Mouse (Mus musculus) kidney, embryonic 16.5 days (tissue): Measurements from ENCODE around the gene Zfand3. TPM values are rescaled to one million over a fixed set of nuclear protein-coding genes. Genes with fewer than 3 reads are reported as not detected.

ENCODE experiments used
- ATAC-seq: fragments of 200-750 bp; cut with Nextera tagmentation; 2 replicates; pipeline ENCODE4 v1.8.0; 2017; ENCODE audit warnings: moderate TSS enrichment; ENCODE audit not compliant: low FRiP score, low TSS enrichment
- H3K27ac ChIP-seq: fragments of 300-500 bp; sonication (generic); 2 replicates; pipeline ENCODE4 v1.5.1; 2014; ENCODE audit warnings: low read length
- H3K27me3 ChIP-seq: fragments of 300-500 bp; sonication (generic); 2 replicates; pipeline ENCODE4 v1.6.1; 2014; ENCODE audit warnings: low read length, control low read depth, mixed read lengths; ENCODE audit not compliant: insufficient read depth
- H3K36me3 ChIP-seq: fragments of 300-500 bp; sonication (generic); 2 replicates; pipeline ENCODE4 v1.6.1; 2014; ENCODE audit warnings: low read length, control low read depth, mixed read lengths; ENCODE audit not compliant: insufficient read depth
- H3K4me1 ChIP-seq: fragments of 300-500 bp; sonication (generic); 2 replicates; pipeline ENCODE4 v1.6.1; 2014; ENCODE audit warnings: low read length, control low read depth, mixed read lengths; ENCODE audit not compliant: insufficient read depth
- H3K4me2 ChIP-seq: fragments of 300-500 bp; sonication (generic); replicated peaks from 2 replicates; pipeline ENCODE4 v1.6.1; 2014; ENCODE audit warnings: low read depth, low read length
- H3K4me3 ChIP-seq: fragments of 300-500 bp; sonication (generic); 2 replicates; pipeline ENCODE4 v1.5.1; 2014; ENCODE audit warnings: mild to moderate bottlenecking, low read length
- H3K9ac ChIP-seq: fragments of 300-500 bp; sonication (generic); replicated peaks from 2 replicates; pipeline ENCODE4 v1.6.1; 2014; ENCODE audit warnings: low read length
- H3K9me3 ChIP-seq: fragments of 300-500 bp; sonication (generic); 2 replicates; pipeline ENCODE4 v1.6.1; 2016; ENCODE audit warnings: low read length, control low read depth
- WGBS: fragments of 180-500 bp; shearing (Covaris S2); extraction: QIAGEN DNeasy Blood & Tissue Kit; methylation state at CpG from one replicate; pipeline ENCODE4 v1.1.7; 2014; 5-methylcytosine and 5-hydroxymethylcytosine counted together
- polyA plus RNA-seq: library from polyadenylated mRNA; unstranded; fragments of >200 nt; fragmentation: Nextera tagmentation; extraction: Ambion mirVana; gene quantifications from 2 replicates; pipeline ENCODE4 v1.2.1, GENCODE M21; 2015

The Zfand3 gene
- polyA plus RNA-seq, 1 experiment from 2014 or later = 62.0 TPM

DNA sequence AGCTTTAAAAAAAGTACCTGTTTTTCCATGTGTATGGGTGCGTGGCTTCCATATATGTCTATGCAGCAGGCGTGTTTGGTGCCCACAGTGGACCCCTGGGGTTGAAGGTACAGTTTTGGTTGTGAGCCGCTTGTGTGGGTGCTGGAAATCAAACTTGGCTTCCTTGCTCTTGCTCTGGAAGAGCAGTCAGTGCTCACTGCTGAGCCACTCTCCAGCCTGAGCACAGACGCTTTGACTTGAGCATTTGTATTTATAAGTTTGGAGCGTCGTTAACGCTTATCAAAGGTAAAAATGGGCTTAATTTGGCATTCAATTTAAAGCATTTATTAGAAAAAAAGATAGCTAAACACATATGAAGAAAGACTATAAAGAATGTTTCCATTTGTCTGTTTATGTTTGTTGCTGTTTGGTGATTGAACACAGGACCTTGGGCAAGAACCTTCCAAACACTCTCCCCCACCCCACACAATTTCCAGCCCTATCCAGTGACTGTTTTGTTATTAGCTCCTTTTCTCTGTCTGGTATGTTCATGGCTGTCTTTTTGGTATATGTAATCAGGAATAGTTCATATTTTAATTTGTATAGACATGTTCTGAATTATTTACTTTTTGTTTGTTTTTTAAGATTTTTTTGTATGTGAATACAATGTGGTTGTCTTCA is 38.8 kb downstream of the Zfand3 start:
- Histone ChIP-seq H3K4me3 (no peak overlapping the region), H3K4me2 (no peak overlapping the region), H3K9me3 (no peaks in the 10 kb centered on the region), H3K9ac (no peak overlapping the region), H3K4me1 (peaks cover 22% of the 10 kb centered on the region; the same call in 1 of the 2 replicates), H3K36me3 (no peaks in the 10 kb centered on the region), H3K27me3 (no peaks in the 10 kb centered on the region), H3K27ac (no peak overlapping the region)
- no peak for ATAC-seq
- 90% methylated on average over 7 of the region's 7 CpGs for WGBS

DNA sequence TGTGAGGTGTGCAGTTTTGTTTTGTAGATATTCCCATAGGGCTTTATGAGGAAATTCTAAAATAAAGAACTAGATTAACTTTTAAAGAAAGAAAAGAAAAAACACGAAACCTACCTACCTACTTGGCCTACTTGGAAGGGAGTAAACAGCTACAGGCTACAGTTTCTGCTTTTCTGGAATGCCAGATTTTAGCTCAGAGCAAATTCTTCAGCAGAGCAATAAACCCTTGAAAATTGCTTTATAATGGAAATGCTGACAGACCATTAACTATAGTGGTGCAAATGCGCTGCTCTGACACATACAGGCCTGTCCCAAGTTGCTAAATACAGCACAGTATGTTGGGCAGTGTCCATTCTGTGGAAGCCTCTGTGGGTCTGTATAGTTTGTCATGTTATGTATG is 40.6 kb downstream of the Zfand3 start:
- no peaks in the 10 kb centered on the region for H3K27me3 ChIP-seq
- 61% methylated on average over 2 of the region's 2 CpGs for WGBS
- ATAC-seq = no peak
- H3K4me2 ChIP-seq = no peak overlapping the region
- no peak overlapping the region for H3K9ac ChIP-seq
- H3K4me3 ChIP-seq = no peak overlapping the region
- no peak overlapping the region for H3K27ac ChIP-seq
- no peaks in the 10 kb centered on the region for H3K36me3 ChIP-seq
- no peaks in the 10 kb centered on the region for H3K9me3 ChIP-seq
- peaks cover 26% of the 10 kb centered on the region; the same call in 1 of the 2 replicates for H3K4me1 ChIP-seq

DNA sequence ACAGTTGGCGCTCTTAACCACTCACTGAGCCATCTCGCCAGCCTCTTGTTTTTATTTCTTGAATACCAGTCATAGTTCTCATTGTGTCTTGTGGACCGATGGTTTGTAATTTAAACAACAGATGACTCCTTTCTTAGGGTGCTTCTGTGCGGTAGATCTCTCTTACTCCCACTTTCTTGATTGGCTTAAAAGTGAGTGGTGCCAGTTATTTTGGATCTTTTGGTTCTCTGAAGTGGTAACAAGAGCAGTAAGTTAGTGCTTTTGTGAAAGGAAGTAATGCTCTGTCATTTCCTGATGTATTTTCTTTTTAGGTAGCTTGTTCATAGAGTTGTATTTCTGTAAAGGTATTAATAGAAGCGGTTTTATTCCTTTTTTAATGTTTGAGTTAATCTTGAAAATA is 42.1 kb downstream of the Zfand3 start:
- no peaks in the 10 kb centered on the region for H3K9me3 ChIP-seq
- H3K36me3 ChIP-seq = no peaks in the 10 kb centered on the region
- H3K4me1 ChIP-seq = peaks cover 27% of the 10 kb centered on the region; the same call in 1 of the 2 replicates
- no peak overlapping the region for H3K4me3 ChIP-seq
- no peaks in the 10 kb centered on the region for H3K27me3 ChIP-seq
- H3K9ac ChIP-seq = no peak overlapping the region
- 92% methylated on average over 5 of the region's 5 CpGs for WGBS
- H3K27ac ChIP-seq = no peak overlapping the region
- ATAC-seq = no peak
- no peak overlapping the region for H3K4me2 ChIP-seq

DNA sequence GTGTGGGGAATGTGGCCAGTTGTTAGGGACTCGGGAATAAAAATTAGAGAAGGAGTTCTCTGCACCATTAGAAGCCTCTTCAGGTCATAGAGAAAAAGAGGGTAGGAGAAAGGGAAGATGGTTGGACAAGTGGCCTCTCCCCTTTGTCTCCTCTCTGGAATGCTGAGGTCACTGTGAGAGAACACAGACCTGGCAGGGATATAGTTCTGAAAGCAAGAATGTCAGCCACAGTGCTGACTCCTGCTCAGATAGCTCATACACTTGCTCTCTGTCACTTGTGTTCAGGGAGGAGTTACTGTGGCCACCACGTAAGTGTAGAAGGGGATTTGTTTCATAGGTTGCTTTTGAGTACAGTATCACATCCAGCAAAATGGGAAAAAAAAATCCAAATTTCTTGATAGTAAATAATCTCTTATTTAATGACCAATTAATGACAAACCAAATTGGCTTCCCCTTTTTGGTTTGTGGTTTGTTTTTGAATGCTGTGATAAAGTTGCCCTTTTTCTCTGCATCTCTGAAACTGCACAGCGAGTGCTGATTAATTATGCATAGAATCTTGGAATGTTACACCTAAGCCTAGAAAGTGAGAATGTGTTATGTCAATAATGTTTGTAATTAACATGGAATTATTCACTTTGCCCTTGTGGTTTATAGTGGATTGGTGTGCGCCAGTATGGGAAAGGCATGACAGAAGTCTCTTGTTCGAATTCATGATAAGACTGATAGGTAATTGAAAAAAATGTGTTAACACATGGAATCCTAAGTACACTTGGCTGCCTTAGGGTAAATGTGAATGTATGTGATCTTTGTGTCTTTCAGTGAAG is 47.2 kb downstream of the Zfand3 start:
- 89% methylated on average over 5 of the region's 5 CpGs for WGBS
- H3K4me2 ChIP-seq = no peak overlapping the region

DNA sequence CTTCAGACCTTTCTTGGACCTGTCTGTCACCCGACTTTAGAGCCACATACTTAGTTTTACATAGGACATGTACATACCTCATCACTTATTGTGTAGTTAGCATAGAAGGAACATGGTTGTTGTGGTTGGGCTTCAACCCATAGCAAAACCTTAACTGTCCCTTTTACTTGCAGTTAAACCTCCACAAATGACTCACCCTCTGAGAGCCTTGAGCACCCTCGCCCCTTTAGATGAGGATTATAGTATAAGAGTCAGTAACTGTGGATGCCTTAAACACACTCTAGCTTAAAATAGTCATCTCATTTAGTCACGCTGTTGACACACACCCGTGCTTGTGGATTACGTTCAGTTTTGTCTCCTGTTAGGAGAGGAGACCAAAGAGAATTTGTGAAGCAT is 47.8 kb downstream of the Zfand3 start:
- Histone ChIP-seq H3K9me3 (no peaks in the 10 kb centered on the region), H3K4me2 (no peak overlapping the region), H3K9ac (no peak overlapping the region), H3K27ac (no peak overlapping the region), H3K27me3 (no peaks in the 10 kb centered on the region), H3K4me1 (peaks cover 16% of the 10 kb centered on the region; the same call in 1 of the 2 replicates), H3K4me3 (no peak overlapping the region), H3K36me3 (peaks cover 5% of the 10 kb centered on the region; the same call in 1 of the 2 replicates)
- ATAC-seq = no peak
- 92% methylated on average over 5 of the region's 5 CpGs for WGBS

More for the DNA sequence above, 47.2 kb downstream of the Zfand3 start:
- Histone ChIP-seq H3K27me3 (no peaks in the 10 kb centered on the region), H3K9ac (no peak overlapping the region), H3K4me3 (no peak overlapping the region), H3K27ac (no peak overlapping the region), H3K4me1 (peaks cover 16% of the 10 kb centered on the region; the same call in 1 of the 2 replicates), H3K36me3 (peaks cover 5% of the 10 kb centered on the region; the same call in 1 of the 2 replicates), H3K9me3 (no peaks in the 10 kb centered on the region)
- ATAC-seq = no peak

DNA sequence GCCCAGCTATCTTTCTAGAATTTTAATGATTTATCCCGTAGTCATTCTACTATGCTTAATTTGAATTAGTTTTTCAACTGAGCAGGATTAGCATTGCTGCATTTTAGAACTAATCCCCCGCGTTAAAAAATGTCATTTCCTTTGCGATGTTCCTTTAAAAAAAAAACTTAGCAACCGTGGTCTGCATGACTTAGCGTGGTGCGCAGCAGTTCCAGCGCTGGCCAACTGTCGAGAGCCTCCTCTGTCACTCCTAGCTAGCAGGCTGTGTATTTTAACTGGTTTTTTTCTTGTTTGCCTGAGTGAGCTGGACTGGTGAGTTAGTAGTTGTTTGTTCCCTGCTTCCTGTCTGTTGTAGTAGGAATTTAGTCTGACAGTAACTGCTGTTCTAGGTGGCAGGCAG is 48.9 kb downstream of the Zfand3 start:
- WGBS = 80% methylated on average over 9 of the region's 9 CpGs
- H3K36me3 ChIP-seq = peaks cover 5% of the 10 kb centered on the region; the same call in 1 of the 2 replicates
- no peaks in the 10 kb centered on the region for H3K9me3 ChIP-seq
- H3K27me3 ChIP-seq = no peaks in the 10 kb centered on the region
- H3K4me3 ChIP-seq = no peak overlapping the region
- H3K9ac ChIP-seq = no peak overlapping the region
- peaks cover 15% of the 10 kb centered on the region for H3K4me1 ChIP-seq
- no peak for ATAC-seq
- H3K4me2 ChIP-seq = no peak overlapping the region
- H3K27ac ChIP-seq = no peak overlapping the region

DNA sequence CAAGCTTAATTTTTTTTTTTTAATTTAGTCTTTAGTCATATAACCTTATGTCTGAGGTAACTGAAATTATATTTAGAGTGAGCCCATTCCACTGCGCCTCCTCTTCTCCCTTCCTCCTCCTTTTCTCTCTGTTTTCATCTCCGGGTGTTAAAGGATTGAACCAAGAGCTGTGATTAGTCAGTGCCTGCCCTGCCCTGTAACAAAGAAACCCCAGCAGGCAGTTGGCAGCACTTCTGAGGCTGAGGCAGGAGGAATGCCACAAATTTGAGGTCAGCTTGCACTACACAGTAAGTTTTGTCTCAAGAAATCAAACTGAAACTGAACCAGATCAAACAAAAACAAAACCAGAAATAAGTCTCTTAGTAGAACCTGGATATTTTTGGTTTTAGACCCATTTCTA is 49.3 kb downstream of the Zfand3 start:
- peaks cover 19% of the 10 kb centered on the region for H3K4me1 ChIP-seq
- H3K4me3 ChIP-seq = no peak overlapping the region
- no peaks in the 10 kb centered on the region for H3K27me3 ChIP-seq
- no peaks in the 10 kb centered on the region for H3K9me3 ChIP-seq
- H3K27ac ChIP-seq = no peak overlapping the region
- ATAC-seq = no peak
- no peak overlapping the region for H3K9ac ChIP-seq
- peaks cover 5% of the 10 kb centered on the region; the same call in 1 of the 2 replicates for H3K36me3 ChIP-seq
- WGBS = 97% methylated on average over 2 of the region's 2 CpGs
- no peak overlapping the region for H3K4me2 ChIP-seq

DNA sequence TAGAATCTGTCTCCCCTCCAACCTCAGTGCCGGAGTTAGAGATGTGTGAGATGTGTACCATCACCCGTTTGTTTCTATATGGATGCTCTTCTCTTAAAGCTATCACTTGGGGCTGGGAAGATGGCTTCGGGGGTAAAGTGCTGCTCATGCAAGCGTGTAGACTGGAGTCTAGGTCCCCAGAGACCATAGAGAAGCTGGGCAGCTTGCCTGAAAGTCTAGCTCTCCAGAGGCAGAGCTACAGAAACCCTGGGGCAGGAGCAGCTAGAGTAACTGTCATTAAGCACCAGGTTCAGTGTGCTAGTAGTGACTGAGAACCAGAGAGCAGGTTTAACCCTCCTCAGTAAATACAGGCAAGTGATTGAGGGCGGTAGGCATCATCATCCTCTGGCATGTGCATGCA is 51.7 kb downstream of the Zfand3 start:
- H3K9me3 ChIP-seq = no peaks in the 10 kb centered on the region
- H3K4me3 ChIP-seq = no peak overlapping the region
- no peaks in the 10 kb centered on the region for H3K27me3 ChIP-seq
- H3K9ac ChIP-seq = no peak overlapping the region
- WGBS = 82% methylated on average over 5 of the region's 5 CpGs
- no peak for ATAC-seq
- H3K4me1 ChIP-seq = peaks cover 21% of the 10 kb centered on the region
- no peak overlapping the region for H3K4me2 ChIP-seq
- peaks cover 5% of the 10 kb centered on the region; the same call in 1 of the 2 replicates for H3K36me3 ChIP-seq
- no peak overlapping the region for H3K27ac ChIP-seq

DNA sequence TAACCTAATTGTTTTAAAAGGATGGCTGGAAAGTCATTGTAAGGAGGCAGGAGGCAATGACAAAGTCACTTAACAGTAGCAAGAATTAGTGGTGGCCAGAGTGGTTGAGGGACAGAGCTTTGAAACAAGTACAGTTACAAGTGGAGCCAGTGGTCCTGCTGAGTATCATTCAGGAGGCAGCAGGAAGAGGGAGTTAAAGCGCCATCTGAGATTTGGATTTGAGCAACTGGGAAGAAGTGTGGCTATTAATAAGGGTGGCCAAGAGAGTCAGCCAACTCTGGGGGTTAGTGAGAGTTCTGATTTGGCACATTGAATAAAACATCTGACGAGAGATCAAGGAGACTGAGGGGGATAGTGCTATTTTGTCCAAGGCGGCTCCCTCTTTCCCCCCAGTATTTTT is 54.1 kb downstream of the Zfand3 start:
- Histone ChIP-seq H3K4me2 (no peak overlapping the region), H3K27ac (no peak overlapping the region), H3K9me3 (no peaks in the 10 kb centered on the region), H3K27me3 (no peaks in the 10 kb centered on the region), H3K4me1 (peaks cover 26% of the 10 kb centered on the region), H3K4me3 (no peak overlapping the region), H3K36me3 (peaks cover 5% of the 10 kb centered on the region; the same call in 1 of the 2 replicates), H3K9ac (no peak overlapping the region)
- ATAC-seq = no peak
- 76% methylated on average over 3 of the region's 3 CpGs for WGBS

DNA sequence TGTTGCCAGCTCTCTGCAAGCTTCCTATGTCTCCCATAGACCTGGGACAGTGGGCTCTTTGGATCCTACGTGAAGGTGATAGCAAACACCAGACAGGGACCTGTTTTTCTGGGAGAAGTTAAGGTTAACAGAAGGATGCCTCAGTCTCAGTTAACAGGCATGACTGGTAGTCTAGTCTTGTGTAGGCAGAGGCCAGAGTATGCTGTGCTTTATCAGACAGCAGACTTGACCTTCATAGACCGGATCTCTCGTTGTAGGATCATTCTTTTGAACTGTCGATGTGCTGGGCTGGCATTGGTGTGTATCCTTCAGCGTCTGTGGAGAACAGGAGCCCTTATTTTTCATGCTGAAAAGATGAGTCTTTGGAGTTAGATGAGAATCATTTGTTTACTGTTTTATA is 54.5 kb downstream of the Zfand3 start:
- Histone ChIP-seq H3K27me3 (no peaks in the 10 kb centered on the region), H3K4me1 (peaks cover 31% of the 10 kb centered on the region), H3K27ac (no peak overlapping the region), H3K9ac (no peak overlapping the region), H3K9me3 (no peaks in the 10 kb centered on the region), H3K4me2 (no peak overlapping the region), H3K36me3 (peaks cover 5% of the 10 kb centered on the region; the same call in 1 of the 2 replicates), H3K4me3 (no peak overlapping the region)
- WGBS = 84% methylated on average over 5 of the region's 5 CpGs
- no peak for ATAC-seq
